Mouse (Mus musculus): ENCODE measurements at regions not wholly inside any gene's neighbourhood (a gene's known extent, or its start where the extent isn't known, plus 50 kb on each side); places are given as distances from the start of the nearest gene placed in this dataset.
A peak's percentile ranks its signal among the peaks of the same experiment; 100 is the strongest.

DNA sequence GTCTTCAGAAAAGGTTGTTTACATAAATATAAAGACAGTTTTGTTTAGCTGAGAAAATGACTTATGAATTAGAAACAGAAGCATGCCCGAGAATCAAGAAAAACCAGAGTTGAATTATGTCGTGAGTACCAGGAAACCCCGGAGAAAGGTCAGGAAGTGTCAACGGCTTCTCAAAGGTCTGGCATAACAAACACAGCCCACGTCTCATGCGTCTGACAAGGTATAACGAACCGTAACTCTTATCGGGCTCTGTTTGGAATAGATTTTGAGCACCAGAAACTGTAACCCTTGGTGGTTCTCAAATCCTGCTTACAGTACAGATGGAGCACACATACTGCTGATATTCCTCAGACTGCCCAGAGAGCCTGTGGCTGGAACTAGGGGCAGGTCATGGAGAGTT is 260.9 kb upstream of the Arglu1 start:
- H3K36me3 ChIP-seq (ENCODE audit: insufficient read depth) = no peaks in the 10 kb centered on the region
- no peak overlapping the region for H3K27ac ChIP-seq (ENCODE audit: low read depth)
- DNase-seq (peak; percentile 37), ATAC-seq (ENCODE audit: insufficient read depth) (no peak)
- no peaks in the 10 kb centered on the region for H3K27me3 ChIP-seq (ENCODE audit: insufficient read depth, low read length)
- H3K9me3 ChIP-seq (ENCODE audit: low read depth, low read length) = no peaks in the 10 kb centered on the region
- H3K4me3 ChIP-seq (ENCODE audit: low read depth, low read length) = no peak overlapping the region
- H3K4me2 ChIP-seq = no peak overlapping the region
- peaks cover 5% of the 10 kb centered on the region; the same call in 1 of the 2 replicates for H3K4me1 ChIP-seq (ENCODE audit: insufficient read depth)
- 7% methylated on average over 9 of the region's 9 CpGs for WGBS
- TF ChIP-seq CTCF (IDR thresholded peaks at IDR 0.05; ENCODE audit: low read depth) = no peak
- no peak overlapping the region for H3K9ac ChIP-seq

DNA sequence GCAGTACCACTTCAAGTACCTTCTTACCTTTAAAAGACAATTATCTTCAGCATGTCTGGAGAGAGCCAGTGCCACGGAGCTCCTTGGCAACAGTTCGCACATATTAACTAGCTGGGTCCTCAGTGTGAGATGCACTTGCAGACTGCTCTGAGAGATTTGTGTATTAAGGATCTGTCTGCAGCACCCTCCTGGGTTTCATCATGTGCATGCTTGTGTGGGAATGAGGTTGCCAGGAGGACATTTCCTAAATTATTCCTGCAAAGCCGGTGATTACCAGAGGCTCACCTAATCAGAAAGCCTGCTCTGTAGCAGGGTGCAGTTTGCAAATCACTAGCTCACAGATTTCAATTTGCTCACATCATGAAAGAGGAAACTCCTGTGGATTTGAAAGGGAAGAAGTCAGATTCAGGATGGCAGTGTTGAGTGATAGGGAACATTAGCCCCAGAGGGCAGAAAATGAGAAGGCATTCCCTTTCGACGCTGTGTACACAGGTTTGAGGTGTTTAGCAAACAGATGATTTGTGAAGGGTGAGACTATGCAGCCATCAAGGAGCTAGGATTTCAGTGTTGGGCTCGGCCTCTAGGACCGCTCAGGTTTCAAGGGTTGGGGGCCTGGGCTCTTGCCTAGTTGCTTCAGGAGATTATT is 257.3 kb upstream of the Arglu1 start:
- H3K27me3 ChIP-seq (ENCODE audit: insufficient read depth, low read length) = no peaks in the 10 kb centered on the region
- peaks cover 5% of the 10 kb centered on the region; the same call in 1 of the 2 replicates for H3K4me1 ChIP-seq (ENCODE audit: insufficient read depth)
- peak overlapping the region; percentile 58; the same call in 1 of the 2 replicates for H3K27ac ChIP-seq (ENCODE audit: low read depth)
- 32% methylated on average over 7 of the region's 7 CpGs for WGBS
- peak; percentile 84 for ATAC-seq (ENCODE audit: insufficient read depth)
- H3K9ac ChIP-seq = no peak overlapping the region
- no peaks in the 10 kb centered on the region for H3K36me3 ChIP-seq (ENCODE audit: insufficient read depth)
- no peak for TF ChIP-seq CTCF (IDR thresholded peaks at IDR 0.05; ENCODE audit: low read depth)
- peak; percentile 46 for DNase-seq
- H3K9me3 ChIP-seq (ENCODE audit: low read depth, low read length) = no peaks in the 10 kb centered on the region
- no peak overlapping the region for H3K4me2 ChIP-seq
- no peak overlapping the region for H3K4me3 ChIP-seq (ENCODE audit: low read depth, low read length)

DNA sequence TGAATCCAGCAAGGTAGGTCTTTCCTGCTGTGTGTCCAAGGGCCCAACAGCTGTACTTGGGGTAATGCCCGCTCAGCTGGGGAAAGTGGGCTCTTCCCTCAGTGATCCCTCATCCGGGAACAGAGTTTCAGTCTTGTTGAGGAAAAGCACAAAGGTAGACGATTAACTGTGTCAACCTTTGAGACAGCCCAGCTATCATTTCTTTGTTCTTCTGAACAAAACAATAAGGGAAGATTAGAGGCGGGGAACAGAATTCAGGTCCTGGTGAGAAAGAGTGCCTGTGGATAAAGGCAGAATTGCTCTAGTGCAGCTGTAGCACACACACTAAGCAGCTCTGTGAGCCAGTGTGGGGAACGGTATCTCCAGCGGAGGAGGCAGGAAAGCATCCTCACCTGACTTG is 252.7 kb upstream of the Arglu1 start:
- Histone ChIP-seq H3K36me3 (ENCODE audit: insufficient read depth) (no peaks in the 10 kb centered on the region), H3K4me2 (no peak overlapping the region), H3K9ac (no peak overlapping the region), H3K4me1 (ENCODE audit: insufficient read depth) (no peaks in the 10 kb centered on the region), H3K4me3 (ENCODE audit: low read depth, low read length) (no peak overlapping the region), H3K27me3 (ENCODE audit: insufficient read depth, low read length) (no peaks in the 10 kb centered on the region), H3K9me3 (ENCODE audit: low read depth, low read length) (no peaks in the 10 kb centered on the region), H3K27ac (ENCODE audit: low read depth) (no peak overlapping the region)
- DNase-seq (no peak), ATAC-seq (ENCODE audit: insufficient read depth) (no peak)
- no peak for TF ChIP-seq CTCF (IDR thresholded peaks at IDR 0.05; ENCODE audit: low read depth)
- WGBS = 67% methylated on average over 6 of the region's 6 CpGs

- DNase-seq = no peak
- ATAC-seq (ENCODE audit: insufficient read depth) = no peak
- Histone ChIP-seq H3K4me2 (no peak overlapping the region), H3K36me3 (ENCODE audit: insufficient read depth) (no peaks in the 10 kb centered on the region), H3K9ac (no peak overlapping the region), H3K9me3 (ENCODE audit: low read depth, low read length) (no peaks in the 10 kb centered on the region), H3K27ac (ENCODE audit: low read depth) (no peak overlapping the region), H3K4me1 (ENCODE audit: insufficient read depth) (no peaks in the 10 kb centered on the region), H3K4me3 (ENCODE audit: low read depth, low read length) (no peak overlapping the region), H3K27me3 (ENCODE audit: insufficient read depth, low read length) (no peaks in the 10 kb centered on the region)
- TF ChIP-seq CTCF (IDR thresholded peaks at IDR 0.05; ENCODE audit: low read depth) = no peak
- 91% methylated on average over 4 of the region's 4 CpGs for WGBS
Measured at GRCm38 (mm10) chr8:8940899-8941298, 250.6 kb upstream of the Arglu1 start.

- 75% methylated on average over 7 of the region's 7 CpGs for WGBS
Measured at GRCm38 (mm10) chr8:8938536-8938935, 248.2 kb upstream of the Arglu1 start.

GRCm38 (mm10) chr8:8932466-8932865 is 242.1 kb upstream of the Arglu1 start:
- no peaks in the 10 kb centered on the region for H3K4me1 ChIP-seq (ENCODE audit: insufficient read depth)
- no peak overlapping the region for H3K27ac ChIP-seq (ENCODE audit: low read depth)
- no peaks in the 10 kb centered on the region for H3K27me3 ChIP-seq (ENCODE audit: insufficient read depth, low read length)
- 79% methylated on average over 3 of the region's 3 CpGs for WGBS
- H3K9ac ChIP-seq = no peak overlapping the region
- H3K9me3 ChIP-seq (ENCODE audit: low read depth, low read length) = no peaks in the 10 kb centered on the region
- no peak overlapping the region for H3K4me3 ChIP-seq (ENCODE audit: low read depth, low read length)
- H3K36me3 ChIP-seq (ENCODE audit: insufficient read depth) = no peaks in the 10 kb centered on the region
- no peak overlapping the region for H3K4me2 ChIP-seq
- no peak for DNase-seq
- no peak for TF ChIP-seq CTCF (IDR thresholded peaks at IDR 0.05; ENCODE audit: low read depth)
- ATAC-seq (ENCODE audit: insufficient read depth) = no peak

More at GRCm38 (mm10) chr8:8938536-8938935, 248.2 kb upstream of the Arglu1 start:
- Histone ChIP-seq H3K27me3 (ENCODE audit: insufficient read depth, low read length) (no peaks in the 10 kb centered on the region), H3K4me2 (no peak overlapping the region), H3K27ac (ENCODE audit: low read depth) (no peak overlapping the region), H3K9me3 (ENCODE audit: low read depth, low read length) (no peaks in the 10 kb centered on the region), H3K4me1 (ENCODE audit: insufficient read depth) (no peaks in the 10 kb centered on the region), H3K36me3 (ENCODE audit: insufficient read depth) (no peaks in the 10 kb centered on the region), H3K9ac (no peak overlapping the region), H3K4me3 (ENCODE audit: low read depth, low read length) (no peak overlapping the region)
- no peak for ATAC-seq (ENCODE audit: insufficient read depth)
- no peak for TF ChIP-seq CTCF (IDR thresholded peaks at IDR 0.05; ENCODE audit: low read depth)
- no peak for DNase-seq

DNA sequence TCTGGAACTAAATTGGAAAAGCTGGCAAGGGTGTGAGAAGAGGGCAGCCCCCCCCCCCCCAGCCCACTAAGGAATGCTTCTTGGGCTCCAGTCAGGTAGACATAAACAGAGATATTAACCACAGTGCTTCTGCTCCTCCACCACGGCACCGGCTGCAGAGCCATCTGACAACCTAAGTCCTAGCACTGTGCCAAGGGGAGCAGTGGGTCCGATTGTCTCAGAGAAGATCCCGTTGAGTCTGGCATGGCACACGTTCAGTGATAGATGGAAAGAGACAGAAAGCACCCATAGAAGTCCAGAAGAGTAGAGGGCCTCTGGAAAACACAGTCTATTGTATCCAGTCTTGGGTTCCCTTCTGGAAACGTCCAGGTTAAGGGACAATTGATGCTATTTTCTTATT is 241.4 kb upstream of the Arglu1 start:
- Histone ChIP-seq H3K9ac (no peak overlapping the region), H3K9me3 (ENCODE audit: low read depth, low read length) (no peaks in the 10 kb centered on the region), H3K4me1 (ENCODE audit: insufficient read depth) (no peaks in the 10 kb centered on the region), H3K4me2 (no peak overlapping the region), H3K36me3 (ENCODE audit: insufficient read depth) (no peaks in the 10 kb centered on the region), H3K27me3 (ENCODE audit: insufficient read depth, low read length) (no peaks in the 10 kb centered on the region), H3K4me3 (ENCODE audit: low read depth, low read length) (no peak overlapping the region), H3K27ac (ENCODE audit: low read depth) (no peak overlapping the region)
- no peak for TF ChIP-seq CTCF (IDR thresholded peaks at IDR 0.05; ENCODE audit: low read depth)
- no peak for DNase-seq
- WGBS = 61% methylated on average over 6 of the region's 6 CpGs
- ATAC-seq (ENCODE audit: insufficient read depth) = no peak
